Mouse (Mus musculus): ENCODE measurements around the gene Bcl2l13.
"Not testable (repeated sequence)": the region's sequence is repeated elsewhere in the genome, so short reads cannot be mapped to it uniquely, and the experiment has no call there.

Gene Bcl2l13

GRCm38 (mm10) chr6:120903450-120903912 lies 67.5 kb downstream of the Bcl2l13 start:
- no peak for DNase-seq

DNA sequence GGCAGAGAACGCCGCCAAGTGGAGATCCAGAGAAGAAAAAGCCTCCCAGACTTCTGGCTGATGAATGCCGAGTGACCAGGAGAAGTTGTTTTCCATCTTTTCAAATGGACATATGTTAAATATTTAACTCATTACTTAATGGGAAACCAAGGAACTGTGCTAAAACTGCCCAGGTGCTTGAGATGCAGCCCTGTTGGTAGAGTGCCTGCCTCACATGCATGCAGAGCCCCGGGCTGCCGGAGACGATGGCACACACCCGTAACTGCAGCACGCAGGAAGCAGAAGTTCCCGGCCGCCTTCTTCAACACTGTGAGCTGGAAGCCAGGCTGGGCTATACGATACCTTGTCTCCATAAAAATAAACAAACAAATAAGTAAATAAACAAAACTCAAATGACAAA lies 67.9 kb downstream of the Bcl2l13 start:
- no peak for DNase-seq

- DNase-seq = no peak
These were observed 69.1 kb downstream of the Bcl2l13 start for GRCm38 (mm10) chr6:120905111-120905510.

DNA sequence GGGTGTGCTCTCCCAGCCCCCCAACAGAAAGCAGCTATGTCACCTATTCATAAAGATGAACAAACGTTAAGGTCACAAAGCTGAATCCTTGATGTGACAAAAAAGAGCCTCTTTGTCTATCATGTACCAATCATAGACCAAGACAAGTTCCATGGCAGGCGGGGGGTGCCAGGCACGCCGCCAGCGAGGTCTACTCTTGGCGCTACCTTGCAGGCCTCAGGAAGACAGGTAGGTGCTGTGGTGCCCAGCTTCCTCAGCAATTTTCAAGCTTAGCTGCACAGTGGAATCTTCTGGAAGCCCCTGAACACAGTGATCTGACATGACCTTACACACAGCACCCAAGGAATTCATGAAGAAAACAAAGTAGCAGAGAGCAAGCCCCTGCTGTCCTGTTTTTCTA lies 70.5 kb downstream of the Bcl2l13 start:
- no peak for DNase-seq

DNA sequence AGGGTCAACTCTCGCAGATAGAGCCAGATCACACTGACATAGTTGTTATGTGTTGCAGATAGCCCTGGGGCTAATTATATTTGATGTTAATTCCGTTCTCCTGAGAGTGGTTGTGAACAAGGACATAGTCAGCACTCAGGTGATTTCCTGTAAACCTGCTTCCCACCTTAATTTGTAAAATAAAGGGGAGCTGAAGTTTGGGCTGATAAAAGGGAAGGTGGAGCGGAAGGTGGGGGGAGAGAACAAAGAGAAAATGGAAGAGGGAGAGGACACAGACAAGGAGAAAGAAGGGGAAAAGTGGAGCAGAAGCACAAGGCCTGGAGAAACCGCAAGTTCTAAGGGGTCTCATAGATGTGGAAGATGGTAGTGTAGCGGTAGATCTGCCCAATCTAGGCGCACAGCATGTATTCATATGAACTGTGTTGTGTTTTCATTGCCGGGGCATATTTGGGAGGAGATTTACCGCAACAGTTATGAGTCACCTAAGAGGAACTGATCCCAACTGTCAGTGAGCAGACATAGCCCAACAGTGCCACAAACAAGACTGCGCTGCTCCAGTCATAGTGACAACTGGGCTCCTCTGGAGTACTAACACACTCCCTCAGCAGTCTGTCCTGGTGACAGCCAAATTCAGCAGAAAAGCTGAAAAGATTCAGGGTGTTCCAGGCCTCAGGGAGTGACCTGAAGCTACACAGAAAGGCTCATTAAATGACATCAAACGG lies 72.0 kb downstream of the Bcl2l13 start:
- DNase-seq = not testable (repeated sequence)

DNA sequence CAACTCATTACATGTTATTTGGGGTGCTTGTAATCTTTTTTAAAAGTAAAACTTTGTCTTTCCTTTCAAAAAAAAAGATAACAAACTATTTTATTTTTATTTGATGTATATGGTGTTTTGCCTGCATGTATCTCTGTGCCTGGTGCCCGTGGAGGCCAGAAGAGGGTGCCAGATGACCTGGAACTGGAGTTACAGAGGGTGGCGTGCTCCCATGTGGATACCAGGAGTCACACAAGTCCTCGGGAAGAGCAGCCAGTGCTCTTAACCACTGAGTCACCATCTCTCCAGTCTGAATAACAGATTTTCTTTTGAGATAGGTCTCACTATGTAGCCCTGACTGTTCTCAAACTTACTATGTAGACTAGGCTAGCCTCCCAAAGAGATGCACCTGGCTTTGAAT lies 73.5 kb downstream of the Bcl2l13 start:
- DNase-seq = no peak

DNA sequence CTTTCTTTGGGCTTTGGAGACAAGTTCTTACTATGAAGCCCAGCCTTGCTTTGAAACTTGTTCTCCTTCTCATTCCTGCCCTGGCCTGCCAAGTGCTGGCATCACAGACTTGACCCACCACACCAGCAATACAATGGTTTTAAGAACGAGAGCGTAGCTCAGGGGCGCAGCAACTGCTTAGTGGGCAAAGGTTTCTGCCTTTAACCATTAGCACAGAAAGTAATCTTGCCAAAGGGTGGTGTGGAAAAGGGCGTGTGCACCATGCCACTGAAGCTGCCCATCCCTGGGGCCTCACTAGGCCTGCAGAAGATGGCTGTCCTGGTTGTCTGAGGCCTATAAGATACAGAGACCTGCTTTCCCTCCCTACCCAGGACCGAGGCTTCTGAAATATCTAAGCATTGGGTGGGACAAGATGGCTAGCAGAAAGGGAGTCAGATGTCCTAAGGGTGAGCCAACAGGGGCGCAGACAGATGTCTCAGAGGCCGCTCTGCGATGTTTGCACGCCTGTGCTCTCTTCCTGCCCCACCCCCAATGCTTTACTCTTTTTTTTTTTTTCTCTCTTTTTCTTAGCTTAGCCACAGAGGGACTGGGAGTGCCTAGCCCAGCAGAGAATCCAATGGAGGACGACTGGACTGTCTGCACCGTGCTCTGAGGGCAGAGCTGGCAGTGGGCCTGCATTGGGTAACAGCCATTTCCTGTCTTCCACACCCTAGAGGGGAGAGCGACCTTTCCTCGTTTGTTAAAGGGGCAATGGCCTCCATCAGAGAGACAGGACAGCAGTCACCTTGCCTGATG lies 75.4 kb downstream of the Bcl2l13 start:
- DNase-seq = no peak

DNA sequence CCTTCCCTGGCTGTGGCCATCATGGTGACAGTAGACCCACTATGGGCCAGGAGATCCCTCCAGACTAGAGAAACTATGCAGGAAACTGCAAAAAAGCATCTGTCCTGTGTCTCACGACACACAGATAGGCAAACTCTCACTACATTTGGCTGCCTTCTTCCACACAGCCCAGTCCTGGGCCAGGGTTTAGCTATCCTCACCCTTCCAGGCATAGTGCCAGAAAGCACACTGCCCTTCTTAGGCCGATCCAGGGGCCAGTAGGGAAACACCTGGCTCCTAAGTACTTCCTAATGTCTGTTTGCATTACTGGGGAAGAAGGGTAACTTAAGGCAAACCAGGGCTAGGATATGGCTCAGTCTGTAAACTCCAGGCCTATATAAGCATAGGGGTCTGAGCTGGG lies 76.9 kb downstream of the Bcl2l13 start:
- no peak for DNase-seq

- DNase-seq = no peak
These were observed 77.8 kb downstream of the Bcl2l13 start for GRCm38 (mm10) chr6:120913783-120914182.

DNA sequence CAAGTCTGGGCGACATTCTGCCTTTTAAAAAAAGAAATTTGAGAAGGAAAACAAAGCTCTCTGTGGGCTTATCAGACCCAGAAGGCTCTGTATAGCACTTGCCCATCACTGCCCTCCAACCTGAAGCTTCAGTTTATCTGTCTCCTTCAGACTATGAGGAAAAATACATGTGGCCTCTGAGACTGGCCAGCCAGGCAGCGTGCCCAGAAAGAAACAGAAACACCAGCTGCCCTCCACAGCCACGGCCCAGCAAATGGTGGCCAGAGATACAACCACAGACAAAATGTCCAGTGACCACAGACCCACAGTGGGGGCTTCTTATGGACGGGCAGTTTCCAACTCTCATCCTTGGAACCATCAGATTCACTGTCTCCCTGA lies 78.5 kb downstream of the Bcl2l13 start:
- no peak for DNase-seq

GRCm38 (mm10) chr6:120914911-120915648 lies 79.1 kb downstream of the Bcl2l13 start:
- DNase-seq = no peak

DNA sequence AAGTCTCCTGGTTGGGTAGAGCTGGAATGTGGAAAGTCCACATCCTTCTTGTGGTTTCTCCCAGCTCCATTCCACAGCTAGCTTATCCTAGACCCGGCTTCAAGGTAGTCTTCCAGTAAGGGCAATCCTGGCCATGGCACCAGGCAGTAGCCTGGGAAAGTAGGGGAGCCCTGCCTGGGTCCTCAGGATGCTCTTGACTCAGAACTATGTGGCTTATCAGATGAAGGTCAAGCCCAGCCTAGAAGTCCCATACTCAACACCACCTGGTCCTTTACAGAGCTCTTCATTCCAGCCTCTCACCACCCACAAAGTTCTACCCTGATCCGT lies 79.6 kb downstream of the Bcl2l13 start:
- DNase-seq = no peak

- DNase-seq = peak; percentile 82
These were observed 80.3 kb downstream of the Bcl2l13 start, which contains the start of gene Bid for GRCm38 (mm10) chr6:120916074-120916971. Gene Bid (minus strand): TSS chr6:120916853.

- DNase-seq = not testable (repeated sequence)
These were observed 81.2 kb downstream of the Bcl2l13 start for GRCm38 (mm10) chr6:120916972-120917881.

GRCm38 (mm10) chr6:120917975-120918374 lies 82.0 kb downstream of the Bcl2l13 start:
- no peak for DNase-seq

GRCm38 (mm10) chr6:120924791-120925321 lies 88.8 kb downstream of the Bcl2l13 start:
- DNase-seq = not testable (repeated sequence)

GRCm38 (mm10) chr6:120926880-120927279 lies 90.9 kb downstream of the Bcl2l13 start:
- DNase-seq = no peak

- DNase-seq = no peak
These were observed 91.8 kb downstream of the Bcl2l13 start for GRCm38 (mm10) chr6:120927765-120928164.

GRCm38 (mm10) chr6:120929421-120929820 lies 93.4 kb downstream of the Bcl2l13 start:
- no peak for DNase-seq

DNA sequence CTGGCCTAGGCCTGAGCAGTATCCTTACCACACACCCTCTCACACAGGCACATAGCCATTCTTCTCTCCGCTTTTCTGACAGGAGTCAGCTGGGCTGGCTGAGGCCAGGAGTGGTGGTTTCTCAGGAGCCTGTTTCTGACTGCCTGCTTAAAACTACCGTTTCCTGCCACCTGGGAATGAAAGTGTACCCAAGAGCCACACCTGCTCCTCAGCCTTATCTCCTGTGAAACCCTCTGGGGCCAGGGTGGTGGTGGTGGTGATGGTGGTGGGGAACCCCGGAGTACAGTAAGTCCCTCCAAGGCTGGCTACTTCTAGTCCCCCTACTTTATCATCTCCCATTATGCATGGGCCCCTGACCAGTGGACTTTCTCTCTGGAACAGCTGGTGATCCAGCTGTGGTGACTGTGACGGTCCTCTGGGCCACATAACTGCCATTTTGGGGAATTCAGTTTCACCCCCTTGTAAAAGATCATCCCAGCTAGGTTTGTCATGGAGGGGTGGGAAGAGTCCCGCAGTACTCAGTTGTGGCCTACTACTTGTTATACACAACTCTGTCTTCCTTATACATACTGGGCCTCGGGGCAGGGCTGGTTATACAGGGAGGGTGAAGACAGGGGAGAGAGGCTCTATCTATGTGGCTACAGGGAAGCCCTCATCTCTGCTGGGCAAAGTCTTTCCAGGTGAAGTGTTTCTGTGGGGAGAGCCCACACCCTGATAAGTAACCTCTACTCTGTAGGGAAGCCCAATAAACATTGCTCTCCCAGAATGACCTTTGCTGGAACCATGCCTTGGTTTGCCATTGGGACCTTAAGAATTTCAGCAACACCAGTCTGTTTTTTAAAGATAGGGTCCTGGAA lies 94.7 kb downstream of the Bcl2l13 start:
- DNase-seq = no peak

All from right cerebral cortex, postnatal 14 days (tissue).